Mouse (Mus musculus) large intestine, adult 2 months (tissue): ENCODE measurements around the gene Rpe. TPM values are rescaled to one million over a fixed set of nuclear protein-coding genes. Genes with fewer than 3 reads are reported as not detected.

ENCODE experiments used
- DNase-seq: peaks from one replicate; pipeline ENCODE4 v3.0.0-alpha.2; 2012; ENCODE audit warnings: low read depth, low spot score
- WGBS: fragments of 180-500 bp; shearing (Covaris S2); methylation state at CpG from one replicate; pipeline ENCODE4 v1.1.7; 2018; 5-methylcytosine and 5-hydroxymethylcytosine counted together
- polyA plus RNA-seq: library from polyadenylated mRNA; depleted of rRNA; stranded (reverse); fragments of >200 nt; gene quantifications from 2 replicates; pipeline ENCODE4 v1.2.3, GENCODE M21; 2012; rRNA removed

The Rpe gene
- polyA plus RNA-seq, 1 experiment, result 14.5 TPM

- no peak for DNase-seq
- WGBS, result 99% methylated on average over 1 of the region's 1 CpGs
Observed at GRCm38 (mm10) chr1:66768764-66769163, 68.1 kb downstream of the Rpe start.

Other genes starting within 250 kb of the Rpe start
- gene Unc80, start 232.5 kb upstream of the Rpe start, polyA plus RNA-seq, result 0.07 and 0.37 TPM in 2 replicates
- gene Kansl1l, start 116.7 kb downstream of the Rpe start, polyA plus RNA-seq, result 1.1 and 1.2 TPM in 2 replicates
- 33.9 and 49.6 TPM in 2 replicates for gene Acadl, start 162.4 kb downstream of the Rpe start, polyA plus RNA-seq
- 0.41 and 2.1 TPM in 2 replicates for gene Myl1, start 244.6 kb downstream of the Rpe start, polyA plus RNA-seq